Mouse (Mus musculus) urinary bladder, postnatal 36 days (tissue): ENCODE results near the gene Kcnip3.

ENCODE experiments used
- DNase-seq, 2 experiments: peaks; one replicate each; pipeline ENCODE4 v3.0.0; 2022; ENCODE audit warnings: low spot score in 2 of 2, mixed read lengths in 1 of 2

Kcnip3 gene

DNA sequence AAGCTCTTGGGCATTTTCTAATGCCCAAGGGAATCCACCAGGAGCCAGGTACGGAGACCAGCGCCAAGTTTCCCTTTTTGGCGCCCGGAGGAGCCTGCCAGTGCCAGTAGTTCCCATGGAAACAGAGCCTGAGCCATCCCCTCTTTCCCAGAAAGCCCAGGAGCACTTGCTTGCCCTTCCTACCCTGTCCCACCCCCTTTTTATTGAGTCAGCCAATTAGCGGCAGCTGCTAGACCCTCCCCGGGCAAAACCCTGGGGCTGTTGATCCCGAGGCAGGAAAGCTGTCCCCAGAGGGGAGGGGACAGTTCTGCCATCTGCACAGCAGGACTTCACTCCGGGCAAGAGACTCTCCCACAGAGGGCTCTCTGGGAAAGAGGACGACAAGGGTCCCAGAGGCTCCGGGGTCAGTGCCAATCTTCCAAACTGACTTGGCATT, at the start of gene Kcnip3:
TSS of gene Kcnip3 (minus strand) at position 89 of the 436 bp plus-strand sequence.
- no peak for DNase-seq

GRCm38 (mm10) chr2:127559070-127559966, 37.4 kb upstream of the Kcnip3 start:
- DNase-seq = peak; percentile 71 to 73

GRCm38 (mm10) chr2:127551078-127551477, 29.2 kb upstream of the Kcnip3 start:
- no peak for DNase-seq

- no peak for DNase-seq
Measured at GRCm38 (mm10) chr2:127550446-127550845, 28.6 kb upstream of the Kcnip3 start.

GRCm38 (mm10) chr2:127549711-127550110, 27.8 kb upstream of the Kcnip3 start:
- DNase-seq = no peak

- DNase-seq = no peak
Measured at GRCm38 (mm10) chr2:127548342-127549074, 26.6 kb upstream of the Kcnip3 start.

DNA sequence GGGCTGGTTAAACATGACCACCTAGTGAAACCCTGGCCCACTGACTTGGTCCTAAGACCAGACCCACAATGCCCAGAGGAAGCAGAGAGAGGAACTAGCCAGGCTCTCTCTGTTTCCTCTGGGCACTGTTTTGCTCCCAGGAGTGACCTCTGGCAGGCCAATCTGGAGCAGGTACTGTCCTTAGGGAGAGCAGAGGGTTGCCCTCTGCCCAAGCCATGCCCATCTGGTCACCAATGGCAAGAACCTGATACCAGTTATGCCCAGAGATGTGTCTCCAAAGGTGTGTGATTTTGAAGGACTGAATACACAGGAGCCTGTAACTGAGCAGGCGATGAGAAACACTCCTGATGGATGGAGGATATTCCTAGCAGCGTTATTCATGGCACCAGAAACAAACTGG, 19.8 kb upstream of the Kcnip3 start:
- no peak for DNase-seq

DNA sequence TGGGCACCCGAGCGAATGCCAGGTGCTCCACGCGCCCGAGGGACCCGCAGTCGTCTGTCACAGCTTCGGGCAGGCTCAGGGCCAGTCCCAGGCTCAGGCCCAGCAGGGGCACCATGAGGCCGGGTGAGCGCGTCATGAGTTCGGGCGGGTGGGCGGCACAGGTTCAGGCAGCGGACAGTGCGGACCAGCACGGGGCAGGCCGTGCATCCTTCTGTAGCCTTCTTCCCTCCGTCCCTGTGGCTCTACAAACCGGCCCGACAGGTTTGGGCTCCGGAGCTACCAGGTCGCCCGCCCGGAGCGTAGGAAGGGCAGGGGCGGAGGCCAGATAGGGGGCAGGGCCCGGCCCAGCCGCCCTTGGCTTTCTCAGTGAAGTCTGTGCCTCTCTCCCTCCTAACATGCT, 19.3 kb upstream of the Kcnip3 start, which contains the start of gene Prom2:
TSS of gene Prom2 (minus strand) at position 283 of the 400 bp plus-strand sequence.
- DNase-seq = peak; percentile 73 to 80

DNA sequence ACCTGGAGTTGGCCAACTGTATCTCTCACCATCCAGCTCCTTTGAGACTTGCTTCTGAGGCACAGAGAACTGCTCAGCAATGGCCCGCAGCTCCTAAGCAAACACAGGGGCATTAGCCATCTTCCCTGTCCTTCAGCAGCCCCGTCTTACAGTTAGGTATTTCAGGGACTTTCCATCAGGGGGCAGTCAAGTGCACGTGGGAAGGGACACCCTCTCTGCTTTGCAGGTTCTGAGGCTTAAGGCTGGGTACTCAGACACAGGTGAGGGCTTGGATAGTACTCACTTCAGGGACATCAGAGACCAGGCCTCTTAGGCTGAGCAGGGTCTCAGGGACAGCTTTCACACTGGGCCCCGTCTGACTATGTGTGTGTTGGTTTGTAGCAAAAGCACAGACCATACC, 17.6 kb upstream of the Kcnip3 start:
- DNase-seq = no peak

DNA sequence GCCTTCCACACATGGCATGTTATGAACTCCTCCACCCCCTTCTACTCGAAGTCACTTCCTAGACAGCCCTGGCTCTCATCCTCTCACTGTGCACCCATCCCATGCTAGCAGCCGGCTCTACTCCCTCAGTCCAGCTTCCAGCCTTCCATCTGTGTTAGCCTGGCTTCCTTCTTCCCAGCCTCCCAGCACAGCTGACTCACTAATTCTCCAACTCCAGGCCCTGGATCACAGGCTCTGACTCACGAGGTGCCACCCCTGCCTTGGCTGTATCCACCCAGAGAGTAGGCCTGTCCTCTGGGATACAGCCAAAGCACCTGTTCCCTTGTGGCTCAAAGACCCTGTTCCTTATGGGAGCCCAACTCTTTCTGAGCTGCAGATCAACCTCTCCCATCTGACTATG, 15.7 kb upstream of the Kcnip3 start:
- DNase-seq = no peak

GRCm38 (mm10) chr2:127535363-127535762, 13.5 kb upstream of the Kcnip3 start:
- DNase-seq = no peak

- DNase-seq = no peak
Measured at GRCm38 (mm10) chr2:127532379-127532778, 10.5 kb upstream of the Kcnip3 start.

DNA sequence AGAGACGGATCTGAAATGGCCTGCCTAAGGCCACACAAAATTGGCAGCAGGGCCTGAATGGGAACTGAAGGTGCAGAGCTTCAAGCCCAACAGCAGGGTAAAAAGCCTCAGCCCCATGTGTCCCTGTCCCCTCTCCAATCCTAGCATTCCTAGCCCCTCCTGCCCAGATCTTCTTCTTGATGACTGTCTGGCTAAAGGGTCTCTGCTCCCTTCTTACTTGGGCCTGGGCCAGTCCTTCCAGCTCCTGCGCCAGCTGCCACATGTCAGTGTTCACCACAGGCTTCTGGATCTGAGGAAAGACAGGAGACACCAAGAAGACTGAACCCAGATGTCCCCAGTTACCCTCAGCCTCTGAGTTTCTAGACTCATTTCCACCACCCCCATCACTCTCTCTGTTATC, 9.7 kb upstream of the Kcnip3 start:
- no peak for DNase-seq

- no peak for DNase-seq
Measured at GRCm38 (mm10) chr2:127530418-127530817, 8.5 kb upstream of the Kcnip3 start.

DNA sequence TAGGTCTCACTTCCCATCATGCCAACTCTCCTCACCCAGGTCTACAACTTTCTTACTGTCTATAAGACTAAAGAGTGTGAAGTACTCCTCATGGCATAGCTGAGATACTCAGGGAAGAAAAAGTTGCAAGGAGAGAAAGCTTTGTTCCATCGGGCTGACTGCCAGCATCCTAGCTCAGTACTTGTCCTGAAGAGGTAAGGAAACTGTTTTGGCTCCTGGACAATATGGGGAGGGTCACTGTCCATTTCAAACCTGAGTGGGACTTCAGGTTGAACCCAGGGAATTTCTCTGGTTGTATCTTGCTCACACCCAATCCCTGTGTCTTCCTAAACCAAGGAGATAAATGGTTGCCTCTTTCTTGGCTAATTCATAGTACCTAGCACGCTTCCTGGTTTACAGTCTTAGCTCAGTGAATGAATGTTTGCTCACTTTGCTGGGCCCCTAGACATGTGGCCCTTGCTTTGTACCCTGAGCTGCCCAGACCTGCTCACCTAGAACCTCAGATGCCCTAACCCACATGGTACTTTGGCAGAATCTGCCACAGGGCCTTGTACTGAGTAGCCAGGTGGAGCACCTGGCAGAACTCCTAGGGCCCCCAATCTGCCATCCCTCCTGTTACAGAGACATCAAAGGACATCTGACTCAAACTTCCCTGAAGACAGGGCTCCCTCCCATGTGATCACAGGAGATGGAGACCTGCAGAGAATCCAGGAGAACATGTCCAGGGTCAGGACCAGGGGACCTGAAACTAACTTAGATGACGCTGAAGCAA, 3.3 kb upstream of the Kcnip3 start:
- DNase-seq = no peak

- no peak for DNase-seq
Measured at GRCm38 (mm10) chr2:127523950-127524729, 2.2 kb upstream of the Kcnip3 start.

DNA sequence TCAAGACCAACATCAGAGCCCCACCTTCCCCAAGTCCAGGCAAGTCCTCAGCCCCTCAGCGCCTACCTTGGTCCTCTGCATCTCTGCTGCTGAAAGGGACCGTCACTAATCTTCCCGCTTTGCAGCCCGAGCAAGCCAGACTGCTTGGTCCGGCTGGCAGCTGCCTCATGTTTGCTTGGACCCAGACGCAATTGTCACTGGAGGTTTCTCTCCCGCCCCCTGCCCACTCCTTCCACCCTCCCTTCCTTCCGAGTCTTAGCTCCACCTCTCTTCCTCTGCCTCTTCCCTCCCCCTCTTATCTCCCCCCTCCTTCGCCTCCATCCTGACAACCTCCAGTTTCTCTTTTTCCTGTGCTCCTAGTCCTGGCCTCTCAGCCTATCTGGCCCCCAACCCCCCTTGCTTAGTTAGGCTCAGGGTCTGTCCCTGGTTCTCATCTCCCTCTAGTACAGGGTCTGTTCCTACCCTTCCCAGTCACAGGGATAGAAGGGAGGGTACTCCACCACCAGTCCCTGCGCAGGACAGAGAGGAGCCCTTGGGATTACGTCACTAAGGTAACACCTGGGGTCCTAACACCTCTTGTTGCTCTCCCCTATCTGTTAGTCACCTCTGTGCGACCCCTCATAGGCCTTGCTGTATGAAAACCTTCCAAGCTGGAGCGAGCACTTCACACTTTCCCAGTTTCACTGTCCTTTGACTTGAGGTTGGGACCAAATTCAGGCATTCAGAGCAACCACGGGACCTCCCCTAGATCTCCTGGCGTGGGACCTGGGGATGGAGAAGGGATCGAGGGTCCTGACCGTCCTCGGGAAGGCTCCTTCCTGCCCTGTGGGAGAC, 505 bp downstream of the Kcnip3 start:
- no peak for DNase-seq

- DNase-seq = no peak
Measured at GRCm38 (mm10) chr2:127520123-127520522, 1.8 kb downstream of the Kcnip3 start.

- no peak for DNase-seq
Measured at GRCm38 (mm10) chr2:127519308-127519707, 2.6 kb downstream of the Kcnip3 start.

- no peak for DNase-seq
Measured at GRCm38 (mm10) chr2:127518831-127519230, 3.1 kb downstream of the Kcnip3 start.
